Mouse (Mus musculus): ENCODE measurements around the gene Cfap206.

DNA sequence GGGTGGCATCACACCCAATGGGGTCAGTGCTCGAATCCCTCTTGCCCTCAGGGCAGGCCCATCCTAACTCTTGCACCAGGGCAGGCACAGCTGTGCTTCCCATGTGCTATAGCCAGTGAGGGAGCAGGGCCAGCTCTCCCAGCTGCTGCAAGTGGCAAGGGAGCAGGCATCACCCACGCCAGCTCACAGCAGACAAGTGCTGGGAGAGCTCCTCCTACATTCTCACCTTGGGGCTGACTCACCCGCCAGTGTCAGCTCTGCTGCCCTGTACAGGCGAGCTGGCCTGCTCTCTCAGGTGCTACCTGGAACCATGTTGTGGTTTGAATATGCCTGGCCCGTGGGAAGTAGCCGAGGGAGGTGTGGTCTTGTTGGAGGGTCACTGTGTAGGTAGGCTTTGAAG lies 68.1 kb downstream of the Cfap206 start:
- TF ChIP-seq CTCF (IDR thresholded peaks at IDR 0.05; ENCODE audit: low read depth, low read length) (no peak), TAL1 (conservative IDR thresholded peaks at IDR 0.05; ENCODE audit: low read depth, low read length) (no peak), GATA1 (IDR thresholded peaks at IDR 0.05; ENCODE audit: borderline replicate concordance, low read length) (no peak)
